Mouse (Mus musculus): ENCODE results near the gene Jam3. TPM values are rescaled to one million over a fixed set of nuclear protein-coding genes. Genes with fewer than 3 reads are reported as not detected.

Jam3 gene
- polyA plus RNA-seq, 1 experiment, result 5.1 TPM

DNA sequence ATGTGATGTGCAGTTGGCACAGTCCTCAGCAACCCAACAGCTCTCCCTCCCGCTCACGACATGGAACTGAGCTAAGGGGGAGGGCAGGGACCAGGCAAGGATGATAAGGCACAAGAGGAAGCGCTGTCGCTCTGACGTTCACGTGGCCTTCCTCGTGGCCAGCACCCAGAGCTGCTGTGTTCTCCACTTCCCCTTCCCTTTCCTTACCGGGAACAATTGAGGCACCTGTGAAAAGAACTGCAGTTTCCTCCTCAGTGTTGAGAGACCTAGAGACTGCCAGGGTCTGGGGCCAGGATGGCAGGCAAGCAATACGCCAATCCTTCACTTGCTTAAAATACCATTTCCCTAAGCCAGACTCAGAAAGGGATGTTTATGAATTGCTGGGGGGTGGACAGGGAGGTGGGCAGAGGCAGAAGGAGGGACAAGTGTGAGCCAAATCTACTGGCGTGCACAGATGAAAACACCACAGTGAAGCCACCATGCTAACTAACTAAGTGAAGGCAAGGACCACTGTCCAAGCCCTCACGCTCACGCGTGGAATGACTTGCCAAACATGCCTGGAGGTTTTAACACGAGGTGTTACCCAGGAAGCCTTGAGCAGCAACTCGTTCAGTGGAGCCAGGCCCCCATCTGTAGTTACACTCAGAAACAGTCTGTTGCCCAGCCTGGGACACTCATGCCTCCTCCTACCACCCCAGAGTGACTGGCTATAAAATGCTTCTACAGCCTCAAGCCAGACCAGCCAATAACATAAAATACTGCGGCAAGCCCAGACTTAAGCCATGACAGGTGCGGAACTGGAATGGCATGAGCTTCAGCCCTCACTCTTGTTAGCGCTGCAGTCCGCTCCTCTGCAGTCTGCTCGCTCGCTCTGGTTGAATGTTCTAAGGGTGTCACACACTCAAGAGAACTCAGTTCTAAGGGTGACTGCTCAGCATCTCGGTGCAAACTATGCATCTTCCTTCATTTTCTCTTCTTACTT lies 45.4 kb downstream of the Jam3 start:
- Histone ChIP-seq H3K4me3 (ENCODE audit: insufficient read depth, low read depth, low read length) (no peak overlapping the region), H3K4me1 (ENCODE audit: control insufficient read depth, insufficient read depth, insufficient read length, low read length) (peaks cover 25% of the 10 kb centered on the region; the same call in 1 of the 2 replicates), H3K27ac (replicated peaks; ENCODE audit: low read depth, low read length) (peak overlapping the region; percentile 97)

DNA sequence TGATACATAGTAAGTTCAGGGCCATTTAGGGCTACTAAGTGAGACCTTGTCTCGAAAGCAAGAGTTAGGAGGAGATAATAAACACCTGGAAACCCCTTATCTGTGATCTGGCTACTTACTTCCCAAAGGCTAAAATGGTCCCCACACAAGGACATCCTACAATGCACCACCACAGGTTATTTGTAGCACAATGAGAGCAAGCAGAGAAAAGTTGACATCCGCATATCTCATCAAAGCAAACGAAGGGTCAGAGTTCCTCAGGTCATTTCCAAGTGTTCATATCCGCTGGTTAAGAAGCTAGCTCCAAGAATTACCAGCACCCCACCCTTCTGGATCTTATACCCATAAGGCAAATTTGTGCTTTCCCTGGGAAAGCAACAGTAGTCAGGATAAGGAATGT lies 46.8 kb downstream of the Jam3 start:
- Histone ChIP-seq H3K4me1 (ENCODE audit: control insufficient read depth, insufficient read depth, insufficient read length, low read length) (peaks cover 25% of the 10 kb centered on the region; the same call in 1 of the 2 replicates), H3K4me3 (ENCODE audit: insufficient read depth, low read depth, low read length) (no peak overlapping the region), H3K27ac (replicated peaks; ENCODE audit: low read depth, low read length) (peak overlapping the region; percentile 94)

DNA sequence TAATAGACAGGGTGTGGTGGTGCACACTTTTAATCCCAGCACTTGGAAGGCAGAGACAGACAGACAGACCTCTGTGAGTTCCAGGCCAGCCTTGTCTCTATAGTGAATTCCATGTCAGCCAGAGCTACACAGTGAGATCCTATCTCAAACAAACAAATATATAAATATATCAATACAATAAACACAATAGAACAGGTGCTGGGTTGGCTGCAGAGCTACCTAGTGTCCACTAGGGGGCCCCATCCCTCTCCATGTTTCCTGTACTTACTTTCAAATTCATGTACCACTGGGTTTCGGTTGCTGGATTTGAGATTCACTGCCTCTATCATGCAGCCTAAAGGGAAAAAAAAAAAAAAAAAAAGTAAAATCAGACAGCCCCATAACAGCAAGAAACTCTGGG lies 49.1 kb downstream of the Jam3 start:
- Histone ChIP-seq H3K4me3 (ENCODE audit: insufficient read depth, low read depth, low read length) (no peak overlapping the region), H3K4me1 (ENCODE audit: control insufficient read depth, insufficient read depth, insufficient read length, low read length) (peaks cover 17% of the 10 kb centered on the region; the same call in 1 of the 2 replicates), H3K27ac (replicated peaks; ENCODE audit: low read depth, low read length) (no peak overlapping the region)

DNA sequence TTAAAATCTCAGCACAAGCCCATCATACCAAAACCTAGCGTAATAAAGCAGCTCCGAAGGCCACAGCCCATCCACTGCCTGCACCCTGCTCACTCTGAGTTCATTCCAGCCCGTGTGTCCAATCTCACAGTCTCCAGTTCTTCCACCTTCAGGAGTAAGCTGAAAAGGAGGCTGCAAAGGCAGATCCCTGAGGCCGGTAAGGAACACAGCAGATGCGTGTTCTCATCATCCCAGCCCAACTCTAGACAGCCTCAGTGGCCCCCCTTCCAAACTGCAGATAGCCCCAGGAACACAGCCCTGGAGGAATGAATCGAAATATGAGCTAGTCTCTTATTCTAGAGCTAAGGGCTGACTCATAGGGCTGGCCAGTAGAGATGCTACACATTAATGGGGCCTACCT lies 53.8 kb downstream of the Jam3 start:
- no peak overlapping the region for H3K4me3 ChIP-seq (ENCODE audit: insufficient read depth, low read depth, low read length)
- H3K27ac ChIP-seq (replicated peaks; ENCODE audit: low read depth, low read length), result no peak overlapping the region
- peaks cover 11% of the 10 kb centered on the region for H3K4me1 ChIP-seq (ENCODE audit: control insufficient read depth, insufficient read depth, insufficient read length, low read length)

DNA sequence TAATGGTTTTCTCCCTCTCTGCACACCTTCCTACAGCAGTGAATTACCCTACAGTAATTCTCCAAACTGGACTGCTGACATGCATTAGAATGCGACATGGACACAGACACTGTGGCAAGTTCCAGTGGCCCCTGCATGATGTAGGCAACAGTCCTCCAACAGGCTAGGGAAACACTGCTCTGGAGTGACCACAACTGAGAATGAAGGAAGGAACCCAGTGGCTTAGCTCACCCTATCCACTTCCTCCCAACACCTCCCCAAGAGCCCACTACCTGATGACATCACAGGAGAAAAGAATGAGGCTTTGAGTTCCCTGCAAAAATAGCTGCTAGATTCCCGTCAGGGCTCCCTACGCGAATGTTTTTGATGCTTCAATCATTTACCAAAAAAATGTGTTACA lies 55.7 kb downstream of the Jam3 start:
- H3K4me1 ChIP-seq (ENCODE audit: control insufficient read depth, insufficient read depth, insufficient read length, low read length), result peaks cover 11% of the 10 kb centered on the region
- no peak overlapping the region for H3K4me3 ChIP-seq (ENCODE audit: insufficient read depth, low read depth, low read length)
- no peak overlapping the region for H3K27ac ChIP-seq (replicated peaks; ENCODE audit: low read depth, low read length)

DNA sequence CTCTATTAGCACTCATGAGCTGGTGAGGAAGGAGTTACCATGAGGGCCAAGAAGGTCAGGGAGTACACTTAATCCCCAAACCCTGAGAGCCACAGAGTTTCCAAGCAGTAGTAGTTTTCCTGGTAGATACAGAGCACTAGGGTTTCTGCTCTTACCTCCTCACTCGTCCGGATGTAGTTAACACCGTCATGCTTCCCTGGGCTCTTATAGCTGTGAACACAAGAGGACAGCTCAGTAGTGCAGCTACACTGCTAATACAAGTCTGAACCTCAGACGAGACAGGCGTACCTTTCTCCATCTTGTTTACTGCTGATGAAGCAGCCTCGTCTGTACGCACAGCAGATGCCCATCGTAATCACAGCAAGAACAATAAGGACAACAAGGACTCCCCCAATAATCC lies 56.7 kb downstream of the Jam3 start:
- peaks cover 11% of the 10 kb centered on the region for H3K4me1 ChIP-seq (ENCODE audit: control insufficient read depth, insufficient read depth, insufficient read length, low read length)
- H3K27ac ChIP-seq (replicated peaks; ENCODE audit: low read depth, low read length), result peak overlapping the region; percentile 51
- no peak overlapping the region for H3K4me3 ChIP-seq (ENCODE audit: insufficient read depth, low read depth, low read length)

DNA sequence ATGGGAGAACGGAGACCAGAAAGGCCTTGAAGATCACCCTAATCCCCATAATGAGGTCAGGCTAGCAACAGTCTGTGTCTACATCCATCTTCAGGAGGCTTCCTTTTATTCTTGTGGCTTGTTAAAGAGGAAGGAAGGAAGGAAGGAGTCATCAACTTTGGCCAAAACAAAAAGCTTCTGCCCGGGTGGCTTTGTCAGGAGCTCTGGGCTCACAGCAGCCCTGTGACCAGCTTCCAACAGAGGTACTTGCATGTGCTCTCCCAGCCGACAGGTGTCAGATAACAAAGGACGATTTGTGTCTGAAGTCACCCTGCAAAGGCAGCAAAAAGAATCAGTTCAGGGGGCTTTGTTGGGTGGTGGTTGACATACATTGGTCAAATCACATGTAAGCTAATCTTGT lies 57.1 kb downstream of the Jam3 start:
- H3K4me3 ChIP-seq (ENCODE audit: insufficient read depth, low read depth, low read length), result no peak overlapping the region
- peaks cover 11% of the 10 kb centered on the region for H3K4me1 ChIP-seq (ENCODE audit: control insufficient read depth, insufficient read depth, insufficient read length, low read length)
- peak overlapping the region; percentile 65 for H3K27ac ChIP-seq (replicated peaks; ENCODE audit: low read depth, low read length)

DNA sequence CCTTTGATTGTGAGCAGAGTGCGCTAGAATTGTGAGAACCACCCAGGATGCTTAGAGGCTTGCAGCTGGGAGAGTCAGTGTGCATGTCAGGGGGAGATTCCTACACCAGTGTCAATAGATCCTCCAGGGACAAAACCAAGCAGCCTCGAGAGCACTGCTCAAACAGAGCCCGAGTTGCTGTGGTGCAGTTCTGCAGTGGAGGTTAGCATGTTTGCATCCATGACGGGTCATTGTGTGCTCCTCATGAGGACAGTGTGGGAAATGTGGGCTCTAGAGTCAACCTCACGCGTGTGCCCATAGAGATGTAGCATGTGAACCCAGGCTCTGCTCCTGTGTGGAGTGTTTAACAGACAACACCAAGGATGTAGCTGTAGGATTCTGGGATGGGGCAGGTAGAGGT lies 62.3 kb downstream of the Jam3 start:
- Histone ChIP-seq H3K27ac (replicated peaks; ENCODE audit: low read depth, low read length) (no peak overlapping the region), H3K4me1 (ENCODE audit: control insufficient read depth, insufficient read depth, insufficient read length, low read length) (peaks cover 3% of the 10 kb centered on the region), H3K4me3 (ENCODE audit: insufficient read depth, low read depth, low read length) (no peak overlapping the region)

DNA sequence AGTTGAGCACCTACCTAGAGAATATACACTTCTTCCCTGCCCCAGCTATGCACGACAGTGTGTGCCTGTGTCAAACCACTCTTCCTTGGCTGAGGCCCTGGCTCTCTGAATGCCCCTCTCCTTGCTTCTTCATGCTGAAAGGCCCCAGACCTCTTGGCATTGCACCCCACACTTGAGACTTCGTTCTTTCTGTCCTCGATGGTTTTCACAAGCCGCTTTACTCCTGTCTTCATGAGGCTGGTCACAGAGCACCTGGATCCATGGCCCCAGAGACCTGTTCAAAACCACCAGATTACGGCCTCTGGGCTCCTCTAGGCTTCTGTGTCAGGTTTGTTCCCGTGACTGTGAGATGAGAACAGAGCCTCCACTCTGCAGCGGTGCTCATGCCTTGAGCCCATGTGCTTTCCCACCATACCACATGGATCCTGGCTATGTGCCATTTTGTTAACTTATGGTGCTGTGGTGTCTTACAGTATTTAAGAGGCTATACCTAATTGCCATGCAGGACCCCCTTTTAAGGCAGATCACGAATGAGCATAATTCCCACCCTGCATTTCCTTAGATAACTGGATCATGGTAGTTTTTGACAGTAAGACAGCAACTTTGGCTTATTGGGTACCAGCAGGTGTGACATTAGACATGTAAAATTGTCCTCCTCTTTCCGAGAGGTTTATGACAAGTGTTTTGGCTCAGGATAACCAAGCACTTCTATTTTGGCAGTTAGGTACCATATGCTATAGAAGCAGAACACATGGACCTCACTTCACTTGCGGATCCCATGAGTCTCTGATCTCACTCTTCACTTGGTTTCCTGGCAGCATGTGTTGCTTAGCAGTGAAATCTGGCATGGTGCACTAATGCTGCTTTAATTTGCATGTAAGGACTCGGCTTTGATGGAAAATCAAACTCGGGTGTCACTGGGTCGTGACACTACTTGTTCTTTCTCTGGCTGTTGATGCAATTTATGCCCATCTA lies 64.1 kb downstream of the Jam3 start:
- H3K27ac ChIP-seq (replicated peaks; ENCODE audit: low read depth, low read length), result no peak overlapping the region
- H3K4me1 ChIP-seq (ENCODE audit: control insufficient read depth, insufficient read depth, insufficient read length, low read length), result no peaks in the 10 kb centered on the region
- no peak overlapping the region for H3K4me3 ChIP-seq (ENCODE audit: insufficient read depth, low read depth, low read length)

DNA sequence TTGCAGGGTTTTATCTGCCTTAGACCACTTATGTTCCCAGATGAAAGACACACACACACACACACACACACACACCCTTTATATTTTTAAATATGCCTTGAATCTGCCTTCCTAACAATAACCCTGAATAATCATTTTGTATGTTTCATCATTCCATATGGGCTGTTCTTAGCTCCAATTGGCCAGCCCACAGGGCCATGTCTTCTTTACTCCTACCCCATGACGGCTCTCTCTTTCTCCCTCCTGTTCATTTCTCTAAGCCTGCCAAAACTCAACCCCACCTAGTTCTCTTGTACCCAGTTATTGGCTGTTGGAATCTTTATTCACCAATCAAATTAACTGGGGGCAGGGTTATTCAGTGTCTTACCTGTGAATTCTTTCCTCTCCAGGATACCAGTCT lies 65.1 kb downstream of the Jam3 start:
- Histone ChIP-seq H3K27ac (replicated peaks; ENCODE audit: low read depth, low read length) (no peak overlapping the region), H3K4me1 (ENCODE audit: control insufficient read depth, insufficient read depth, insufficient read length, low read length) (no peaks in the 10 kb centered on the region), H3K4me3 (ENCODE audit: insufficient read depth, low read depth, low read length) (no peak overlapping the region)

DNA sequence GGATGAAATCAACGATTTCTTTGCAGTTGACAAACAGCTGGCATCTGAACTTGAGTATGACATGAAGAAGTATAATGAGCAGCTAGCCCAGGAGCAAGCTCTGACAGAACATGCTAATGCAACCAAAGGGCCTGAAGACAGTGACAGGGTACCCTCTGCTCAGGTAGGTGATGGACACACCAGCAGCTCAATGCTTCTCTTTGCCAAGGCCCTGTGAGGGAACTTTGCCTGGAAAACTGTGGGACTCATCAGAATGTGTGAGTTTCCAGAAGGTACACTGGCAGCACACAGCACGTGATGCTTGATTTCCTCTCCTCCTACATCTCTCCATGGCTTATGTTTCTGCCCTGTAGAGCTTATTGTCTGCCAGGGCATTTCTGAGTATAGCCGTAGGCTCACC lies 67.8 kb downstream of the Jam3 start:
- H3K4me1 ChIP-seq (ENCODE audit: control insufficient read depth, insufficient read depth, insufficient read length, low read length), result no peaks in the 10 kb centered on the region
- H3K4me3 ChIP-seq (ENCODE audit: insufficient read depth, low read depth, low read length), result no peak overlapping the region
- H3K27ac ChIP-seq (replicated peaks; ENCODE audit: low read depth, low read length), result no peak overlapping the region

DNA sequence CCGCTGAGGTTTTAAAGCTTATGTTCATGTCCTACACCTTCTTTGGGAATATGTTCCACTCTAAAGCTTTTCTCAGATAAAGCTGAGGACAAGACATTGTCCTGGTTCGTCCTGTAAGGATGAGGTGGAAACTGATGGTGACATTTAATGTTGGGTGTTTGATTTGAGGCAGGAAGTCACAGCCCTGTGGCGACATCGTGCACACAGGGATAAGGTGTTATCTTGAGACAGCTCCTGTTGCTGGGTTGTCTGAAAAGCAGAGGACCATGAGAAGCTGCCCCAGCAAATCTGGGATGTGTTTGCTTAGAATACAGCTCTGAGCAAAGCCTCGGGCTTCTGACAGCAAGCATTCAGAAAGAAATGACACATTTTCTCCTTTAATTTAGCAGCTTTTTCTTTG lies 69.0 kb downstream of the Jam3 start:
- Histone ChIP-seq H3K4me1 (ENCODE audit: control insufficient read depth, insufficient read depth, insufficient read length, low read length) (no peaks in the 10 kb centered on the region), H3K27ac (replicated peaks; ENCODE audit: low read depth, low read length) (no peak overlapping the region), H3K4me3 (ENCODE audit: insufficient read depth, low read depth, low read length) (no peak overlapping the region)

DNA sequence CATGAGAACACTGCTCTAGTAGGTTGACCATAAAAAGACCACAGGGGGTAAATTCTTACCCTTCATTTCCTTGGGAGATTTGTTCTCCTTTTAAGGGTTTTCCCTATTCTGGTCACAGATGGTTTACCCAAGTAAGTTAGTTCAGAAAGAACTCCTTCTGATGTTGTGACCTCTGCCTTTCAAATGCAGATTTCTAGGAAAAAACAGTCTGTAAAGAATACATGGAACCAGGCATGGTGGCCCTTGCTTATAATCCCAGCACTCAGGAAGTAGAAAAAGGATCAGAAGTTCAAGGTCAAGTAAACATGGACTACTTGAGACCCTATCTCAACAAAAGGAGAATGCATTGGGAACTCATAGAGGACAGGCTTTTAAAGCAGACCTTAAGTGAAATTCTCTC lies 79.4 kb downstream of the Jam3 start:
- H3K4me1 ChIP-seq (ENCODE audit: control insufficient read depth, insufficient read depth, insufficient read length, low read length), result no peaks in the 10 kb centered on the region
- H3K27ac ChIP-seq (replicated peaks; ENCODE audit: low read depth, low read length), result no peak overlapping the region
- no peak overlapping the region for H3K4me3 ChIP-seq (ENCODE audit: insufficient read depth, low read depth, low read length)

DNA sequence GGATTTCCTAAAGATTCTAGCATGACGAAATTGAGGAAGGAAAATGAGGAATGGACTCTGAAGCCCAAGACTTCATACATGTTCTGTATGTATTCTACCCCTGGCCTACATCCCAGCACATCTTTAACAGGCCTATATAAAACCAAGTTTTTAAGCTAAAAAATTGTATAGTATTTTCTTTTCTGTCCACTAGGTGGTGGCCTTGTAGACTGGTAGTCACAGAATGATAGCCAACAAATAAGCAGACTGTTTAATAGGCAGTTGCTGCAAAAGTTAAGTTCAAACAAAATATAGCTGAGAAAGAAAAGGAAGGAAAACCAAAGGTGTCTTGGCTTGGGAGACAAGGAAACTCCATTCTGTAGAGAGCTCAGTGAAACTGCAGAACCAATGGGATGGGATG lies 80.5 kb downstream of the Jam3 start:
- no peaks in the 10 kb centered on the region for H3K4me1 ChIP-seq (ENCODE audit: control insufficient read depth, insufficient read depth, insufficient read length, low read length)
- no peak overlapping the region for H3K27ac ChIP-seq (replicated peaks; ENCODE audit: low read depth, low read length)
- H3K4me3 ChIP-seq (ENCODE audit: insufficient read depth, low read depth, low read length), result no peak overlapping the region

DNA sequence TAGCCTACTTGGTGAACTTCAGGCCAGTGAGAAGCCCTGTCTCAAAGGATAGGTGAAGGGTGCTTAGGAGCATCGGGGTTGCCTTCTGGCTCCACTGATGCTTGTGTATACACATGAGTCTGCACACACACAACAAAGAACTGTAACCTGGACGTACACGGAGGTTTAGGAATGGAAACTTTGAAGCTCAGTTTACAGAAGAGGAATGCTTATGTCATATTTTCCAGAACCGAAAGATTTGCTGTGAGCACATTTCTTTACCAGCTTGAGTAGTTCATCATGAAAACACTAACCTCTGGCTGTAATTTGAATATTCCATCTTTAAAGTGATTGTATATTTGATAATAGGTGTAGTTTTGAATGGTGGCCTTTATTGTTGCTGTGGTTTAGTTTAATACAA lies 84.3 kb downstream of the Jam3 start:
- H3K27ac ChIP-seq (replicated peaks; ENCODE audit: low read depth, low read length), result no peak overlapping the region
- H3K4me3 ChIP-seq (ENCODE audit: insufficient read depth, low read depth, low read length), result no peak overlapping the region
- H3K4me1 ChIP-seq (ENCODE audit: control insufficient read depth, insufficient read depth, insufficient read length, low read length), result no peaks in the 10 kb centered on the region

All from brown adipose tissue, adult 24 weeks (tissue).